Mouse (Mus musculus) adipose tissue, adult 10 weeks (tissue): ENCODE measurements around the gene Pus10. TPM values are rescaled to one million over a fixed set of nuclear protein-coding genes. Genes with fewer than 3 reads are reported as not detected.

Source experiments
- polyA plus RNA-seq: library from polyadenylated mRNA; stranded (reverse); fragments of 350-450 nt; fragmentation: Illumina TruSeq; extraction: RNeasy Lipid Tissue Mini Kit (QIAGEN cat#74804); gene quantifications from one replicate; pipeline ENCODE4 v1.2.3, GENCODE M21; 2014; ENCODE audit warnings: low read depth, low replicate concordance

Gene Pus10
- polyA plus RNA-seq, result 17.3 TPM

GRCm38 (mm10) chr11:23665311-23665786, at the start of gene Pus10:
TSS of gene Pus10 (plus strand) at chr11:23665674.

GRCm38 (mm10) chr11:23632945-23633878, 32.3 kb upstream of the Pus10 start, which contains the start of gene 0610010F05Rik:
TSS of gene 0610010F05Rik (minus strand) at chr11:23633639.

DNA sequence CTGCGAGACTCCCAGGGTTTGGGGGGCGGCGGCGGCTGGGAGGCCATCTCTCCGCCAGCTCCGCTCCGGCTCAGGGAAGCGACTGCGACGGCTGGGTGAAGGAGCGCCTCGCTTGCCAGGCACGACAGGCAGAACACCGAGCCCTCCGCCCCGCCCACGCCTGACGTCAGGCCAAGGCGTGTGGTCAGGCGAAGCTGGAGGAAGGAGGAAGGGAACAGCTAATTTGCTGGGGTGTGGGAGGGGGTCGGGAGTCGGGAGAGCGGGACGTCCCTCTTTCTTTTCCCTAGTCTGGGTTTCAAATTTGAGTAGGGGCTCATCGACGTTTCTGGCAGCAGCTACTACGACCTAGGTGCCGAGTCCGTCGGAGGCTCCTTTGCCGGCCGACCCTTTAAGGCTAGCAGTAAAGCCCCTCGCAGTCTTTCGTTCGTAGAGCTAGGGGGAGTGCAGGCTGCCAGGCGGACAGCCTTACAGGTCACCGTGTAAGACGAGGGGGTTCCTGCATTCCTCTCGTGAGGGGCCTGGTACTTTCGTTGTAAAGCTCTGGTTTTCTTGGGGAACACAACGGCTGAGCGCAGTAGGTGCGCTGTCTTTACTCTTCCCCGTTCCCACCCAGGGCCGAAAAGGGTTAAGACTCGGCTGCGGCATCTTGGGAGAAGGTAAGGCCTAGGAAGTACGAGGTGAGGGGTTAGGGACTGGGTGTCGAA, 476 bp downstream of the Pus10 start, which contains the start of gene Pex13:
Gene Pex13, minus strand, starts transcription at position 162 of the 704 bp plus-strand sequence.

GRCm38 (mm10) chr11:23770760-23771506, 105.5 kb downstream of the Pus10 start, which contains the start of gene Rel:
TSS of gene Rel (minus strand) at chr11:23770970.

Other genes with a start within 250 kb of the Pus10 start
- 32.1 TPM for gene Ahsa2, start 167.6 kb upstream of the Pus10 start, polyA plus RNA-seq
- 4.7 TPM for gene 1700093K21Rik, start 144.5 kb upstream of the Pus10 start, polyA plus RNA-seq
- gene 0610010F05Rik, start 32.0 kb upstream of the Pus10 start, polyA plus RNA-seq, result 13.8 TPM
- 25.3 TPM for gene Pex13, start 285 bp downstream of the Pus10 start, polyA plus RNA-seq
- gene Rel, start 105.3 kb downstream of the Pus10 start, polyA plus RNA-seq, result 1.6 TPM
- 6.5 TPM for gene Papolg, start 229.6 kb downstream of the Pus10 start, polyA plus RNA-seq